Mouse (Mus musculus) bone marrow, adult 2 months (tissue): ENCODE measurements around the gene Igf2. TPM values are rescaled to one million over a fixed set of nuclear protein-coding genes. Genes with fewer than 3 reads are reported as not detected.

Experiments used
- H3K27ac ChIP-seq: fragments of 200-500 bp; 2 replicates; pipeline ENCODE4 v1.5.1; 2012; ENCODE audit warnings: low read depth, mild to moderate bottlenecking, control low read depth, inconsistent platforms, low read length; ENCODE audit not compliant: control insufficient read depth, poor library complexity, insufficient read depth
- H3K4me1 ChIP-seq: fragments of 200-500 bp; 2 replicates; pipeline ENCODE4 v1.6.1; 2011; ENCODE audit warnings: low read length; ENCODE audit not compliant: control insufficient read depth, insufficient read depth
- H3K4me3 ChIP-seq: fragments of 200-500 bp; replicated peaks from 2 replicates; pipeline ENCODE3; 2011; ENCODE audit warnings: mild to moderate bottlenecking, low read depth, low read length, control low read depth; ENCODE audit not compliant: control insufficient read depth
- CTCF ChIP-seq: fragments of 200-500 bp; IDR thresholded peaks from 2 replicates; pipeline ENCODE4 v1.5.1; 2011; ENCODE audit warnings: low read length, control low read depth; ENCODE audit not compliant: control insufficient read depth, insufficient read depth
- POLR2A ChIP-seq: fragments of 200-500 bp; IDR thresholded peaks from 2 replicates; pipeline ENCODE4 v1.6.1; 2011; ENCODE audit warnings: low read depth, mild to moderate bottlenecking, control low read depth, low read length, borderline replicate concordance; ENCODE audit not compliant: control insufficient read depth
- whole genome bisulfite sequencing: fragments of 180-500 bp; shearing (Covaris S2); methylation state at CpG from one replicate; pipeline ENCODE4 v1.1.7; 2018; 5-methylcytosine and 5-hydroxymethylcytosine counted together
- polyA plus RNA-seq: library from polyadenylated mRNA; stranded (reverse); fragments of >200 nt; gene quantifications from 2 replicates; pipeline ENCODE4 v1.2.4, GENCODE M21; 2011; ENCODE audit warnings: low replicate concordance; ENCODE audit not compliant: missing spikeins, insufficient read depth, insufficient read length

The Igf2 gene
- polyA plus RNA-seq, 1 experiment = 43.1 TPM

GRCm38 (mm10) chr7:142622180-142622579 lies 44.4 kb downstream of the Igf2 start:
- 61% methylated on average over 4 of the region's 4 CpGs for WGBS
- no peak for TF ChIP-seq POLR2A
- TF ChIP-seq CTCF = no peak
- Histone ChIP-seq H3K4me1 (no peaks in the 10 kb centered on the region), H3K27ac (no peak overlapping the region), H3K4me3 (no peak overlapping the region)

GRCm38 (mm10) chr7:142613077-142613476 lies 53.5 kb downstream of the Igf2 start:
- WGBS = 75% methylated on average over 2 of the region's 2 CpGs

GRCm38 (mm10) chr7:142610627-142611406 lies 55.8 kb downstream of the Igf2 start:
- no peak overlapping the region for H3K4me3 ChIP-seq
- H3K4me1 ChIP-seq = no peaks in the 10 kb centered on the region
- 7% methylated on average over 12 of the region's 12 CpGs for WGBS
- H3K27ac ChIP-seq = no peak overlapping the region
- peak; percentile 37; the same call in 1 of the 2 replicates for TF ChIP-seq CTCF
- no peak for TF ChIP-seq POLR2A

More at GRCm38 (mm10) chr7:142613077-142613476, 53.5 kb downstream of the Igf2 start:
- Histone ChIP-seq H3K4me1 (no peaks in the 10 kb centered on the region), H3K27ac (no peak overlapping the region), H3K4me3 (no peak overlapping the region)
- TF ChIP-seq POLR2A (no peak), CTCF (no peak)

- Histone ChIP-seq H3K4me3 (no peak overlapping the region), H3K27ac (no peak overlapping the region), H3K4me1 (peaks cover 2% of the 10 kb centered on the region; the same call in 1 of the 2 replicates)
- no peak for TF ChIP-seq POLR2A
- no peak for TF ChIP-seq CTCF
- WGBS = 75% methylated on average over 2 of the region's 2 CpGs
Observed at GRCm38 (mm10) chr7:142600921-142601320, 65.7 kb downstream of the Igf2 start.

Other genes starting within 250 kb of the Igf2 start
- gene Syt8, start 232.0 kb downstream of the Igf2 start, polyA plus RNA-seq = 2.5 TPM in 1 of 2 replicates, not detected in the other
- 19.2 and 51.8 TPM in 2 replicates for gene Tnni2, start 225.0 kb downstream of the Igf2 start, polyA plus RNA-seq
- 135 and 280 TPM in 2 replicates for gene Lsp1, start 206.0 kb downstream of the Igf2 start, polyA plus RNA-seq
- 42.0 and 73.4 TPM in 2 replicates for gene Tnnt3, start 168.0 kb downstream of the Igf2 start, polyA plus RNA-seq
- gene Mrpl23, start 134.1 kb downstream of the Igf2 start, polyA plus RNA-seq = 0.40 and 0.86 TPM in 2 replicates
- not detected in 2 replicates for gene Gm49394, start 3.1 kb upstream of the Igf2 start, polyA plus RNA-seq
- not detected in 2 replicates for gene Ins2, start 76.6 kb upstream of the Igf2 start, polyA plus RNA-seq